Mouse (Mus musculus) MEL (cell line): ENCODE measurements around the gene Oard1. TPM values are rescaled to one million over a fixed set of nuclear protein-coding genes. Genes with fewer than 3 reads are reported as not detected.

Source experiments
- DNase-seq: peaks from one replicate; pipeline ENCODE4 v3.0.0; 2011; ENCODE audit warnings: low read depth, low spot score
- H3K27ac ChIP-seq: 2 replicates; pipeline ENCODE4 v1.5.1; 2012; ENCODE audit warnings: low read depth, mild to moderate bottlenecking, control low read depth, low read length, moderate library complexity; ENCODE audit not compliant: control insufficient read depth
- H3K27me3 ChIP-seq, 2 experiments: fragments of 150-350 bp in 1 of 2; sonication (generic) in 1 of 2; 2 replicates each; pipeline ENCODE4 v1.6.1; 2012; ENCODE audit warnings: low read length in 2 of 2, mild to moderate bottlenecking in 2 of 2, improper control_type of control experiment in 1 of 2, moderate library complexity in 1 of 2; ENCODE audit not compliant: insufficient read depth in 2 of 2, control insufficient read depth in 1 of 2
- H3K36me3 ChIP-seq, 2 experiments: 2 replicates each; pipeline ENCODE4 v1.6.1; 2012 to 2014; ENCODE audit warnings: low read length in 2 of 2, improper control_type of control experiment in 1 of 2, inconsistent platforms in 1 of 2, mild to moderate bottlenecking in 1 of 2; ENCODE audit not compliant: insufficient read depth in 2 of 2, control insufficient read depth in 1 of 2
- H3K4me1 ChIP-seq, 2 experiments: fragments of 150-350 bp in 1 of 2; sonication (generic) in 1 of 2; 2 replicates each; pipeline ENCODE4 v1.6.1; 2012; ENCODE audit warnings: low read length in 2 of 2, improper control_type of control experiment in 1 of 2, mild to moderate bottlenecking in 1 of 2; ENCODE audit not compliant: insufficient read depth in 2 of 2, control insufficient read depth in 1 of 2
- H3K4me3 ChIP-seq, 2 experiments: fragments of 150-350 bp in 1 of 2; sonication (generic) in 1 of 2; 2 replicates each; pipeline ENCODE4 v1.5.1; 2012; ENCODE audit warnings: low read depth in 2 of 2, low read length in 2 of 2, mild to moderate bottlenecking in 2 of 2, moderate library complexity in 2 of 2, control low read depth in 1 of 2, improper control_type of control experiment in 1 of 2; ENCODE audit not compliant: control insufficient read depth in 1 of 2, insufficient read depth in 1 of 2
- H3K79me2 ChIP-seq: 2 replicates; pipeline ENCODE4 v1.6.1; 2012; ENCODE audit warnings: mild to moderate bottlenecking, low read length, moderate library complexity; ENCODE audit not compliant: control insufficient read depth, poor library complexity, insufficient read depth
- H3K9ac ChIP-seq: 2 replicates; pipeline ENCODE4 v1.6.1; 2012; ENCODE audit warnings: low read depth, mild to moderate bottlenecking, control low read depth, low read length, moderate library complexity; ENCODE audit not compliant: control insufficient read depth, poor library complexity, severe bottlenecking
- H3K9me3 ChIP-seq: fragments of 150-350 bp; sonication (generic); replicated peaks from 2 replicates; pipeline ENCODE4 v1.6.1; 2012; ENCODE audit warnings: mild to moderate bottlenecking, low read length, improper control_type of control experiment, moderate library complexity; ENCODE audit not compliant: insufficient read depth
- CTCF ChIP-seq, 3 experiments: IDR thresholded peaks in 2 of 3; conservative IDR thresholded peaks in 1 of 3; 2 replicates each; pipeline ENCODE4 v1.5.1; 2011 to 2012; ENCODE audit warnings: low read length in 3 of 3, low read depth in 2 of 3, mild to moderate bottlenecking in 2 of 3, improper control_type of control experiment in 1 of 3, inconsistent platforms in 1 of 3, mixed read lengths in 1 of 3, moderate library complexity in 1 of 3; ENCODE audit not compliant: control insufficient read depth in 1 of 3, insufficient read depth in 1 of 3, poor library complexity in 1 of 3, severe bottlenecking in 1 of 3
- EP300 ChIP-seq, 2 experiments: IDR thresholded peaks; 2 replicates each; pipeline ENCODE4 v1.6.1; 2011; ENCODE audit warnings: improper control_type of control experiment in 2 of 2, low read length in 2 of 2, low read depth in 1 of 2, mild to moderate bottlenecking in 1 of 2
- ETS1 ChIP-seq: IDR thresholded peaks from 2 replicates; pipeline ENCODE4 v1.6.1; 2012; ENCODE audit warnings: low read depth, mild to moderate bottlenecking, inconsistent platforms, low read length, improper control_type of control experiment, moderate library complexity
- HCFC1 ChIP-seq: IDR thresholded peaks from 2 replicates; pipeline ENCODE4 v1.6.1; 2012; ENCODE audit warnings: low read depth, mild to moderate bottlenecking, inconsistent platforms, low read length, improper control_type of control experiment, moderate library complexity
- KAT2A ChIP-seq: conservative IDR thresholded peaks from 2 replicates; pipeline ENCODE4 v1.6.1; 2012; ENCODE audit warnings: low read depth, low read length, improper control_type of control experiment, inconsistent platforms
- MAZ ChIP-seq: IDR thresholded peaks from 2 replicates; pipeline ENCODE4 v1.6.1; 2012; ENCODE audit warnings: low read depth, mild to moderate bottlenecking, inconsistent platforms, low read length, improper control_type of control experiment
- MXI1 ChIP-seq: IDR thresholded peaks from 2 replicates; pipeline ENCODE4 v1.6.1; 2011; ENCODE audit warnings: mild to moderate bottlenecking, low read depth, low read length, improper control_type of control experiment
- MYB ChIP-seq: IDR thresholded peaks from 2 replicates; pipeline ENCODE4 v1.6.1; 2011; ENCODE audit warnings: mild to moderate bottlenecking, low read depth, low read length, improper control_type of control experiment
- NELFE ChIP-seq: IDR thresholded peaks from 2 replicates; pipeline ENCODE4 v1.6.1; 2011; ENCODE audit warnings: low read depth, low read length, improper control_type of control experiment
- POLR2A ChIP-seq, 2 experiments: IDR thresholded peaks; 2 replicates each; pipeline ENCODE4 v1.6.1; 2011 to 2012; ENCODE audit warnings: low read length in 2 of 2, mild to moderate bottlenecking in 2 of 2, control low read depth in 1 of 2, improper control_type of control experiment in 1 of 2, low read depth in 1 of 2, moderate library complexity in 1 of 2; ENCODE audit not compliant: control insufficient read depth in 1 of 2, insufficient read depth in 1 of 2, poor library complexity in 1 of 2
- POLR2AphosphoS2 ChIP-seq: IDR thresholded peaks from 2 replicates; pipeline ENCODE4 v1.6.1; 2011; ENCODE audit warnings: low read length, improper control_type of control experiment
- RAD21 ChIP-seq: IDR thresholded peaks from 2 replicates; pipeline ENCODE4 v1.6.1; 2011; ENCODE audit warnings: mild to moderate bottlenecking, low read depth, low read length, improper control_type of control experiment
- SIN3A ChIP-seq: IDR thresholded peaks from 2 replicates; pipeline ENCODE4 v1.6.1; 2012; ENCODE audit warnings: low read length, improper control_type of control experiment, inconsistent platforms
- SMC3 ChIP-seq: IDR thresholded peaks from 2 replicates; pipeline ENCODE4 v1.6.1; 2011; ENCODE audit warnings: low read depth, low read length, improper control_type of control experiment
- TBP ChIP-seq: IDR thresholded peaks from 2 replicates; pipeline ENCODE4 v1.8.0; 2011; ENCODE audit warnings: low read depth, low read length, improper control_type of control experiment
- UBTF ChIP-seq: IDR thresholded peaks from 2 replicates; pipeline ENCODE4 v1.6.1; 2012; ENCODE audit warnings: low read depth, mild to moderate bottlenecking, inconsistent platforms, low read length, improper control_type of control experiment, moderate library complexity, borderline replicate concordance; ENCODE audit not compliant: insufficient read depth
- ZC3H11A ChIP-seq: IDR thresholded peaks from 2 replicates; pipeline ENCODE4 v1.6.1; 2012; ENCODE audit warnings: low read depth, mild to moderate bottlenecking, inconsistent platforms, low read length, improper control_type of control experiment
- ZMIZ1 ChIP-seq: IDR thresholded peaks from 2 replicates; pipeline ENCODE4 v1.6.1; 2012; ENCODE audit warnings: low read depth, mild to moderate bottlenecking, inconsistent platforms, low read length, improper control_type of control experiment, moderate library complexity
- ZNF384 ChIP-seq: IDR thresholded peaks from 2 replicates; pipeline ENCODE4 v1.6.1; 2012; ENCODE audit warnings: low read depth, mild to moderate bottlenecking, inconsistent platforms, low read length, improper control_type of control experiment
- polyA plus RNA-seq, 2 experiments: library from polyadenylated mRNA; stranded (reverse) in 1 of 2; unstranded in 1 of 2; fragments of >175 nt in 1 of 2; fragments of >200 nt in 1 of 2; gene quantifications; 2 replicates each; pipeline versions ENCODE4 v1.2.1 to v1.2.4; 2012; ENCODE audit warnings: low replicate concordance in 2 of 2, low read depth in 1 of 2; ENCODE audit not compliant: insufficient read length in 2 of 2, insufficient read depth in 1 of 2, missing spikeins in 1 of 2
- total RNA-seq: library from RNA; depleted of rRNA; stranded (reverse); fragments of 300-350 nt; gene quantifications from 2 replicates; pipeline ENCODE4 v1.2.3, GENCODE M21; 2012

Oard1 gene
- total and polyA plus RNA-seq, 3 experiments: 21.2 to 24.4 TPM; not detected in 1

DNA sequence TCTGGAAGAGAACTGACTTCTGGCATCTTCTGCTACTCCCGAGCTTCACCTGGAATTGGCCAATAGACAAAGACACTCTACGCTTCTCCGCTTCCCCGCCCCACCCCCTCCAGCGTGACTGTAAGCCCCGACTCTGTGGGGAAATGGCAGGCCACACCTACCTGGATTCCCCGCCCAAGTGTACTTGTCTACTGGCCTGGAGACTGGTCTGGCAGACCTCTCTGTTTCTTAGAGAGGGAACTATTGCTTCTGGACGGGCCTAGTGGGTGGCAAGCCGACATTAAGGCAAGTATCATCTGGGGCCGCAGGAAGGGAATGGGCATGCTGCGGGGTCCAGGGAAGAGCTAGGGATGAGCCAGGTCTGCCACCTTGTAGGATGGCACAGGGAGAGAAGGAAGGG is 44.9 kb downstream of the Oard1 start, which contains the start of gene Unc5cl:
Gene Unc5cl, plus strand, starts transcription at position 214 of the 400 bp plus-strand sequence.
- DNase-seq: peak; percentile 87
- no peaks in the 10 kb centered on the region for H3K27me3 ChIP-seq
- peak within 1 kb of the TSS; percentile 75 for H3K9ac ChIP-seq
- H3K4me1 ChIP-seq: peaks cover 2 to 51% of the 10 kb centered on the region in 2 experiments; a peak in 3 of 4 replicates
- peak; percentile 25; the same call in 1 of the 2 replicates for TF ChIP-seq SIN3A
- TF ChIP-seq ZNF384: no peak
- no peak for TF ChIP-seq ZMIZ1
- TF ChIP-seq SMC3: no peak
- TF ChIP-seq CTCF (IDR thresholded peaks at IDR 0.05 in 2 of 3, conservative IDR thresholded peaks at IDR 0.05 in 1 of 3; ENCODE audit: control insufficient read depth in 1 of 3, insufficient read depth in 1 of 3, low read depth in 2 of 3, low read length in 3 of 3, poor library complexity in 1 of 3, severe bottlenecking in 1 of 3): no peak
- TF ChIP-seq HCFC1: peak; percentile 35; the same call in 1 of the 2 replicates
- no peak for TF ChIP-seq UBTF
- TF ChIP-seq EP300 (IDR thresholded peaks at IDR 0.05; ENCODE audit: low read depth in 1 of 2, low read length in 2 of 2): no peak
- 0 out of 2 replicates have a peak, but pooled peaks have one; percentile 51 for TF ChIP-seq TBP
- TF ChIP-seq ETS1: no peak
- peak; percentile 37; the same call in 1 of the 2 replicates for TF ChIP-seq POLR2AphosphoS2
- TF ChIP-seq POLR2A (IDR thresholded peaks at IDR 0.05; ENCODE audit: control insufficient read depth in 1 of 2, insufficient read depth in 1 of 2, low read depth in 1 of 2, low read length in 2 of 2, poor library complexity in 1 of 2): peak; percentile 63 to 70
- no peak for TF ChIP-seq KAT2A
- peak; percentile 62 for TF ChIP-seq NELFE
- no peak for TF ChIP-seq RAD21
- peak; percentile 68 for TF ChIP-seq MXI1
- TF ChIP-seq, all 39 proteins: peak for 7
- H3K27ac ChIP-seq: peak within 1 kb of the TSS; percentile 47
- H3K36me3 ChIP-seq: peaks cover 0 to 28% of the 10 kb centered on the region in 2 experiments; a peak in 2 of 4 replicates
- no peaks in the 10 kb centered on the region for H3K9me3 ChIP-seq
- H3K4me3 ChIP-seq: peak within 1 kb of the TSS; percentile 69 to 75
- no peaks in the 10 kb centered on the region; the same call in none of the 2 replicates for H3K79me2 ChIP-seq

DNA sequence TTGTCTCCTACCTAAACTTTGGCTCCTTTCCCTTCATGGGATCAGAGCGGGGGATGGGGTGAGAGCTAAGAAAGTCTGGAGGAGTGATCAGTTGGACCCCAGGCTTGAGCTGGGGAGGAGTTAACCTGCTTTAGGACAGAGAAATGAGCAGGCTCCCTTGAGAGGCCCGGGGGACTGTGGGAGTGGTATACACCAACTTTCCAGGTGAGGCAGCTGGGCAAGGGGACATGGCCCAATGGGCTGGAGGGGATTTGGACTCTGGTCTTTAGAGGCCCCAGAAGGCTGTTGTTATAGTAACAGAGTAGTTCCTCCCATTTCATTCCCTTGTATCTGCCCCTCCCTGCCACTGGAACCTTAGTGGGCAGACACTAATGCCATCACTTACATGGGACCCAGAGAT is 46.1 kb downstream of the Oard1 start:
- no peak for DNase-seq
- H3K79me2 ChIP-seq: no peaks in the 10 kb centered on the region; the same call in none of the 2 replicates
- H3K4me3 ChIP-seq: no peak overlapping the region
- H3K27ac ChIP-seq: no peak overlapping the region
- H3K36me3 ChIP-seq: peaks cover 0 to 22% of the 10 kb centered on the region in 2 experiments; a peak in 2 of 4 replicates
- no peak for TF ChIP-seq MYB
- TF ChIP-seq ZC3H11A: no peak
- TF ChIP-seq RAD21: no peak
- TF ChIP-seq MAZ: no peak
- H3K4me1 ChIP-seq: peaks cover 2 to 40% of the 10 kb centered on the region in 2 experiments; a peak in 3 of 4 replicates
- no peak overlapping the region for H3K9ac ChIP-seq
- H3K9me3 ChIP-seq: no peaks in the 10 kb centered on the region
- H3K27me3 ChIP-seq: no peaks in the 10 kb centered on the region
